Mouse (Mus musculus) brain, embryonic 14.5 days (tissue): ENCODE measurements at regions not wholly inside any gene's neighbourhood (a gene's known extent, or its start where the extent isn't known, plus 50 kb on each side); places are given as distances from the start of the nearest gene placed in this dataset.
A peak's percentile ranks its signal among the peaks of the same experiment; 100 is the strongest.

Source experiments
- DNase-seq: peaks from one replicate; pipeline ENCODE4 v3.0.0-alpha.2; 2011; ENCODE audit warnings: low read depth
- CTCF ChIP-seq: fragments of 200-500 bp; IDR thresholded peaks from 2 replicates; pipeline ENCODE4 v1.5.1; 2012; ENCODE audit warnings: inconsistent platforms, mild to moderate bottlenecking, moderate library complexity, borderline replicate concordance; ENCODE audit not compliant: insufficient read depth, insufficient read length; ENCODE audit errors: extremely low read depth
- POLR2A ChIP-seq: fragments of 200-500 bp; IDR thresholded peaks from 2 replicates; pipeline ENCODE4 v1.6.1; 2012; ENCODE audit warnings: mild to moderate bottlenecking, inconsistent platforms, borderline replicate concordance; ENCODE audit not compliant: poor library complexity, insufficient read depth, insufficient read length, severe bottlenecking; ENCODE audit errors: extremely low read depth

DNA sequence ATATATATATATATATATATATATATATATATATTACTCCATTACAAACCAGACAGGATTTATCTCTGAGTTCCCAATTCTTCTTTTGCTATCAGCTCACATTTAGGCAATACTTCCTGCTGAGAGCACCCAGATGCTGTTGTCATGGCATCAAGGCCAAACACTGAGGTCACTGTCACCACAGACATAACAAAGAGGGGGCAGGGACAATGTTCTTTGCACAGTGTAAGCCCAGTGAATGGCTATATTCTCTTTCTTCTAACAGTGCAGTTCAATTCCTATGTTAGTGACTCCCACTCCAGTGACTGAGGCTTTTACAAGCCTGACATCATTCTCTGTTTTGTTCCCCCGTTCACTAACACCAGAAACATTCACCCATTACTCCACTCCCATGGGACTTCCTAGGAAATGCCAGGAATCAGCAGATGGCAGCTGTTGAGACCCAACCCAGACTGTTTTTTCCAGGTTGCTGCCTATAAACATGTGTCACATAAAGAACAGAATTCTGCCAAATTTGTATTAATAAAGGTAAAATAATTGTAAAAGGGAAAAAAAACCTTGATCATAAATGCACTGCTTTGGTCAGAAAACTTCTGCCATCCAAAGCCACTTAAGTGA is 289.5 kb downstream of the Slc22a22 start:
- no peak for DNase-seq
- TF ChIP-seq POLR2A (no peak), CTCF (no peak)

DNA sequence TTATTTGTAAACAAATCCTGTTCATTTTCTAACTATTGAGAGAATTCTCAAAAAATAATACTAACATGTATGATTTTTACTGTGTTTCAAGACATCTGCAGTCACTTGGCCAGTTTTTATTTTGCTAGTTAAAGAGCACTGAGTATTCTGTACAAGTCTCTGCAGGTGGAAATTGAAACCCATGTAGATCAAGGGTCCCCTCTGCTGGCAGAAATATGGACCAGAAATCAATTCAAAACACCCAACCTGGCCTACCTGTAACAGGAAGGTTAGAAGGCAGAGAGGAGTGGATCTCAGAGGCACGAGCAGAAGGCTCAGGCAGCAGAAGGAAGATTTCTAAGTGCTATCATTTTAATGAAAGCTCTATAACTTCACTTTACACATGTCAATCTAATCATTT is 298.3 kb downstream of the Slc22a22 start:
- TF ChIP-seq CTCF (peak; percentile 29; the same call in 1 of the 2 replicates), POLR2A (no peak)
- DNase-seq, result peak; percentile 38

DNA sequence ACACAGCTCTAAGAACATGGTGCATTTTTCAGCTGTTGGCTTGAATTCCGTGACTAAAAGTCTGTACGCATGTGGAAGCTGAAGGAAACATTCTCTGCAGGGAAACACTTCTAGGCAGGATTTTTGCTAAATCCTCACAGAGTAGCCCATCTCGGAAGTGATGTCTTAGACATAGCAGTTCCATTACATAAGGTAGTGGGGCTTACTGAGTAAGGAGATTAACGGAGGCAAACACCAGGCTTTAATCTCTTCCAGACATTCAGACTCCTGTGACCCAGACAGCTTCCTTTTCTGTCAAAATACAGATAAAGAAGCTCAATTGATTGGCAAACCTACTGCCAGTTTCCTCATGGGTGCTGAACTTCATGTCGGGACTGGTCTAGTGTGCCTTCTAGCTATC is 304.7 kb downstream of the Slc22a22 start:
- TF ChIP-seq POLR2A (no peak), CTCF (no peak)
- peak; percentile 33 for DNase-seq

DNA sequence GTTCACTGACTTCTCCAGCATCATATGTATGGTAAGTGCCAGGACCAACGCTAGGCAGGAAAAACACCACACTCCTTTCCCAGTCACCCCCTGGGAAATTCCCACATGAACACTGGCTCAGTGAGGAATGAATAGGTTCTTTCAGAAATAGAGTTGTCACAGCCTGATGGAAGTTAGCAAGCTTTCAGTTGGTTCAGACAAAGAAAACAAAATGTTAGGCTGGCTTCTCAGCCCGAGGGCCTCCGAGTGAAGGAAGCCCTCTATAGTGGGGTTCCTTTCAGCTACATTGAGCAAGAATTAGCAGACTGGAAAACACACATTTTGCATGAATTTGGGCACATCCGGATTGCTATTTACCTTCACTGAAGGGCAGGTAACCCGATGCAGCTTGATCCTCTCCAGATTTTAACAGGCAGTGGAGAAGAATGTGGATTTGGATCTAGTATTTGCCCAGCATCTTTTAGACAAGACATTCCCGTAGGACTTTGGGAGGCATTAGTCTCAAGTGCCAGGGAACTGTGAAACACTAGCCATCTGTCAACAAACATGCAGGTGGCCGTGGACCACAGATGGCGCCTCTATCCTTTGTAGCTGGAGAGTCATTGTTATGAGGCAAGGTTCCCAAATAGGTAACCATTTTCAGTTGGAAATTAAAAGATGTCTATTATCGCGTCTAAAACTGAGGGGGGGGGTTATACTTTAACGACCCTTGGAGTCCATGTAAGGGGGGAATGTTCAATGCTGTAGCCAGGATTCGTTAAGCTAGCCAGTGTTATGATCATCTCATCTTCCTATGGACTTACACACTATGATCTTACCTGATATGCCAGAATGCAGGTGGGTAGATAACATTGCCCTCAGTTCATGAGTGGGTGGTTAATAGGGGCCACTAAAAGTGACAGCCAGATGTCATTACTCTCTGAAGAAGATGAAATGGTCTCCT is 314.8 kb downstream of the Slc22a22 start:
- TF ChIP-seq CTCF (no peak), POLR2A (no peak)
- peak; percentile 86 for DNase-seq

- DNase-seq, result peak; percentile 9
- TF ChIP-seq CTCF, result no peak
- no peak for TF ChIP-seq POLR2A
Observed at GRCm38 (mm10) chr15:57140130-57140750, 337.2 kb downstream of the Slc22a22 start.

DNA sequence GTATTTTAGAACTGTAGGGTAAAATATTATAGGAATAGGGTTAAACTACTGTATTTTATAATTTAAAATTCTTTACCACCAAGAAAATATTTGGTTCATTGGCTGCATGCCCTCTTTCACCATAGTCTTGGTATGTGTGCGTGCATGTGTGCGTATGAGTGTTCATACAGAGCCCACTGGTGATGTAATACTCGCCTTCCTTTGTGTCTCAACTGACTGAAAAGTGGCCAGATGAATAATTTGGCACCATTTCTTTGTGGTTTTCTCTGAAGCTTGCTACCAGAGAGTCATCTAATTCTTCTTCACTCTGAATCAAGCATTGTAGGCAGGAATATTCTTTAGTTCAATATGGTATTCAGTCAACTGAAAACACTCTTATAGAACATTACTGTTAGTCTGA is 372.7 kb downstream of the Slc22a22 start:
- DNase-seq, result peak; percentile 33
- TF ChIP-seq CTCF (no peak), POLR2A (no peak)

- TF ChIP-seq POLR2A, result no peak
- TF ChIP-seq CTCF, result no peak
- DNase-seq, result no peak
Observed at GRCm38 (mm10) chr15:57097309-57097708, 380.1 kb downstream of the Slc22a22 start.

DNA sequence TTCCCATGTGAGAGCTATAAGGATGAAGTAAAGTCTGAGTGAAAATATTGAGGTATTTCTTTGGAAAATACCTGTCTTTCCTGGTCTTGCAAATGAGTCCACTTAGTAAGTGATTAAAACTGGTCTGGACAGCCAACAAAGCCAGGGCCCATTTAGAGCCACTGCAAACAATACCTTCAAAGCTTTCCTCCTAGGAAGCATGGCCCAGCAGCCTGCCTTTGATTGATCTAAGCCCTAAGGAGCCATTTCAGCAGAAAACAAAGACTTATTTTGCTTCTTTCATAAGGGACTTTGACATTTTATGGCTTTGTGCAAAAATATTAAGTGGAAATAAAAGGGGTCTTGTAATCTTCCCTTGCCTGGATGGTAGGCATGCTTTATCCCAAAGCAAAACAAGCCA is 397.6 kb downstream of the Slc22a22 start:
- TF ChIP-seq POLR2A, result no peak
- DNase-seq, result peak; percentile 54

- DNase-seq, result no peak
- TF ChIP-seq CTCF (no peak), POLR2A (no peak)
Observed at GRCm38 (mm10) chr15:57073776-57074175, 403.6 kb downstream of the Slc22a22 start.

DNA sequence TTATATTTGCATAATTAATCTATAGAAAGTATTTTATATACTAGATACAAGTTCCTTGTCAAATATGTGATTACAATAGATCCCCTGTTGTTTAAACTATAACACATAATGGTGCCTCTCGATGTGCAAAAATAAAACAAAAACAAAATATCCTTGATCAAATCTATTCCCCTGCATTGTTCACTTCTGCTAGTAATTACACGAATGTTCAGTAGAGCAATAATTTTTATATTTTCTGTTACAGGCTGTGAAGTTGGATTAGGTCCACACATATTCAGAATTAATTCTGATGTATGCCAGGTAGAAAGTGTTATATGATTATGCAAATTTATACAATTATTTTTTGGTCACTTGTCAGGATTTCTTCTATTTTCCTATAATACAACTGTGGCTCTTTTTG is 415.9 kb downstream of the Slc22a22 start:
- DNase-seq, result peak; percentile 38
- TF ChIP-seq POLR2A (no peak), CTCF (no peak)

DNA sequence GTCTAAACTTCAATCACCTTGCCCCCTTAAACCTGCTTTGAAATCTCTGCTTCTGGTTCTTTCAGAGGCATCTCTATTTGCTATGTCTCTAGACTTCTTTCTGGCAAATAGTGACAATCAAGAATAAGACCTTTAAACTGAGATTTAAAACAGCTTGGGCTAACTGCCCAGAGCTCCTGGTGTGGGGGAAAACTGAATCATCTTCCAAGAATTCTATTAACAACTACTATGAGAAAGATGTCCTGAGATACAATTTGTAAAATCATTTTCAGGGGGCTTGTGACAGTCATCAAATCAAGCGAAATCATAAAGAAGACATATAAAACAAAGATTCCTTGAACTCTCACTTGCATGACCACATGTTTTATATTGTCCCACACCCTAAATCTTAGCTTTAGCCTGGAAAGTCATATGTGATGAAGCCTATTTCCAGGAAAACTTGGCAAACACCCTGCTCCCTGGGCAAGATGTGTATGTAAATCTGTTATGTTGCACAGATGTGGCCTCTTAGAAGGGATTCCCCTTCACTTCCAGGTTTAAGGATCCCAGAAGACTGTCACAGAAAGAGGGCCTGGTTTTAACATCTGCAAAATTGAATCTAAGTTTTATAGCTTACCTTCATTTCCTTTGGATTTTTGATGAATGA is 417.8 kb downstream of the Slc22a22 start:
- TF ChIP-seq POLR2A (no peak), CTCF (no peak)
- peak; percentile 5 for DNase-seq
